Comparison of ENCODE assay signal across 27 mouse cellular contexts in genomic region chr16:57092911-57093605, GRCm38 (mm10). TPM values are rescaled to one million over a fixed set of nuclear protein-coding genes. Genes with fewer than 3 reads are reported as not detected.
DNase-seq lines count a peak whose midpoint lies in the region; ATAC-seq and TF ChIP-seq lines count a peak whose summit lies in the region.
"Had no signal": no experiment of that assay in that cellular context is flagged by ENCODE, and none has a peak within 500 bp of the region (broad histone marks: within the 10 kb centered on the region; RNA-seq: fewer than 3 reads in every experiment).

No protein-coding gene starts in this region.

- no peak overlapping the region for H3K4me2 ChIP-seq in hindbrain, embryonic 16.5 days (ENCODE audit: low read length)
- no peak overlapping the region for H3K4me2 ChIP-seq in hindbrain, embryonic 12.5 days (replicated peaks)
- H3K4me2 ChIP-seq in midbrain, postnatal 0 days (ENCODE audit: low read depth, low read length, poor library complexity, severe bottlenecking), result no peak overlapping the region
- H3K4me2 ChIP-seq in midbrain, embryonic 15.5 days, result no peak overlapping the region
- no peak overlapping the region for H3K4me2 ChIP-seq in intestine, embryonic 16.5 days (ENCODE audit: low read depth, low read length)
- H3K4me2 ChIP-seq: embryonic facial prominence, embryonic 12.5 days; embryonic facial prominence, embryonic 15.5 days; forebrain, embryonic 15.5 days; heart, embryonic 13.5 days; hindbrain, embryonic 13.5 days had no signal

- ATAC-seq in hindbrain, embryonic 16.5 days, result 0 out of 2 replicates have a peak, but pooled peaks have one; percentile 4
- ATAC-seq in hindbrain, embryonic 12.5 days (ENCODE audit: low FRiP score), result no peak
- ATAC-seq in midbrain, postnatal 0 days (ENCODE audit: low FRiP score), result 0 out of 2 replicates have a peak, but pooled peaks have one; percentile 7
- ATAC-seq in midbrain, embryonic 15.5 days (replicated peaks), result no peak
- ATAC-seq in intestine, embryonic 16.5 days, result peak; percentile 96

- no peak overlapping the region for H3K9ac ChIP-seq in hindbrain, embryonic 16.5 days (ENCODE audit: low read depth, low read length)
- H3K9ac ChIP-seq in hindbrain, embryonic 12.5 days, result no peak overlapping the region
- H3K9ac ChIP-seq in midbrain, postnatal 0 days (replicated peaks; ENCODE audit: low read length, poor library complexity, severe bottlenecking), result no peak overlapping the region
- no peak overlapping the region for H3K9ac ChIP-seq in midbrain, embryonic 15.5 days
- no peak overlapping the region for H3K9ac ChIP-seq in intestine, embryonic 16.5 days (ENCODE audit: low read depth, low read length)
- H3K9ac ChIP-seq: embryonic facial prominence, embryonic 12.5 days; embryonic facial prominence, embryonic 15.5 days; forebrain, embryonic 15.5 days; heart, embryonic 13.5 days; hindbrain, embryonic 13.5 days had no signal

- no peak overlapping the region for H3K27ac ChIP-seq in hindbrain, embryonic 16.5 days (ENCODE audit: low read depth, low read length)
- H3K27ac ChIP-seq in hindbrain, embryonic 12.5 days, result no peak overlapping the region
- no peak overlapping the region for H3K27ac ChIP-seq in midbrain, postnatal 0 days (ENCODE audit: low read depth, low read length)
- H3K27ac ChIP-seq in midbrain, embryonic 15.5 days, result no peak overlapping the region
- peak overlapping the region; percentile 79 for H3K27ac ChIP-seq in intestine, embryonic 16.5 days (ENCODE audit: low read length)
- peak overlapping the region; percentile 100 for H3K27ac ChIP-seq in small intestine, adult 2 months (ENCODE audit: insufficient read depth, low read depth, low read length)
- H3K27ac ChIP-seq: embryonic facial prominence, embryonic 12.5 days; embryonic facial prominence, embryonic 15.5 days; forebrain, embryonic 15.5 days; heart, embryonic 13.5 days; hindbrain, embryonic 13.5 days; hindbrain, postnatal 0 days had no signal

- DNase-seq in midbrain, postnatal 0 days (ENCODE audit: low spot score), result no peak
- no peak for DNase-seq in cerebellum, postnatal 36 days
- no peak for DNase-seq in layer of hippocampus, adult 18-20 months (ENCODE audit: low spot score in 2 of 2)
- DNase-seq: cerebellum, adult 11-12 months; gastrocnemius, postnatal 25 days had no signal

- WGBS in hindbrain, embryonic 16.5 days, result 77% methylated on average over 6 of the region's 6 CpGs
- 74% methylated on average over 6 of the region's 6 CpGs for WGBS in hindbrain, embryonic 12.5 days
- 71% methylated on average over 6 of the region's 6 CpGs for WGBS in midbrain, postnatal 0 days
- WGBS in midbrain, embryonic 15.5 days, result 71% methylated on average over 6 of the region's 6 CpGs
- WGBS in intestine, embryonic 16.5 days, result 53% methylated on average over 6 of the region's 6 CpGs
- WGBS in small intestine, adult 2 months, result 30% methylated on average over 6 of the region's 6 CpGs

- no peaks in the 10 kb centered on the region for H3K27me3 ChIP-seq in hindbrain, embryonic 16.5 days (replicated peaks; ENCODE audit: control insufficient read depth, insufficient read depth, low read length)
- no peaks in the 10 kb centered on the region for H3K27me3 ChIP-seq in hindbrain, embryonic 12.5 days
- no peaks in the 10 kb centered on the region for H3K27me3 ChIP-seq in midbrain, postnatal 0 days (ENCODE audit: insufficient read depth, low read length)
- no peaks in the 10 kb centered on the region for H3K27me3 ChIP-seq in midbrain, embryonic 15.5 days (replicated peaks)
- H3K27me3 ChIP-seq in intestine, embryonic 16.5 days (replicated peaks; ENCODE audit: control insufficient read depth, insufficient read depth, low read length), result no peaks in the 10 kb centered on the region
- no peaks in the 10 kb centered on the region for H3K27me3 ChIP-seq in small intestine, adult 2 months (ENCODE audit: control insufficient read depth, insufficient read depth, low read length)
- H3K27me3 ChIP-seq: embryonic facial prominence, embryonic 12.5 days; embryonic facial prominence, embryonic 15.5 days; forebrain, embryonic 15.5 days; heart, embryonic 13.5 days; hindbrain, embryonic 13.5 days had no signal

- no peaks in the 10 kb centered on the region for H3K36me3 ChIP-seq in hindbrain, embryonic 16.5 days (ENCODE audit: control insufficient read depth, insufficient read depth, low read length)
- H3K36me3 ChIP-seq in hindbrain, embryonic 12.5 days, result no peaks in the 10 kb centered on the region
- H3K36me3 ChIP-seq in midbrain, postnatal 0 days (ENCODE audit: insufficient read depth, low read length), result no peaks in the 10 kb centered on the region
- H3K36me3 ChIP-seq in midbrain, embryonic 15.5 days (replicated peaks), result no peaks in the 10 kb centered on the region
- no peaks in the 10 kb centered on the region for H3K36me3 ChIP-seq in intestine, embryonic 16.5 days (ENCODE audit: control insufficient read depth, insufficient read depth, low read length)
- H3K36me3 ChIP-seq in small intestine, adult 2 months (ENCODE audit: control insufficient read depth, insufficient read depth, low read length), result no peaks in the 10 kb centered on the region
- H3K36me3 ChIP-seq: embryonic facial prominence, embryonic 12.5 days; embryonic facial prominence, embryonic 15.5 days; forebrain, embryonic 15.5 days; heart, embryonic 13.5 days; hindbrain, embryonic 13.5 days had no signal

- H3K4me1 ChIP-seq in hindbrain, embryonic 16.5 days (ENCODE audit: control insufficient read depth, insufficient read depth, low read depth, low read length), result no peaks in the 10 kb centered on the region
- H3K4me1 ChIP-seq in hindbrain, embryonic 12.5 days, result no peaks in the 10 kb centered on the region
- no peaks in the 10 kb centered on the region for H3K4me1 ChIP-seq in midbrain, postnatal 0 days (ENCODE audit: insufficient read depth, low read length)
- no peaks in the 10 kb centered on the region for H3K4me1 ChIP-seq in midbrain, embryonic 15.5 days
- H3K4me1 ChIP-seq in intestine, embryonic 16.5 days (ENCODE audit: control insufficient read depth, insufficient read depth, low read length), result 0 out of 2 replicates have a peak, but pooled peaks cover 3% of the 10 kb centered on the region
- peaks cover 7% of the 10 kb centered on the region; the same call in 1 of the 2 replicates for H3K4me1 ChIP-seq in small intestine, adult 2 months (ENCODE audit: control insufficient read depth, insufficient read depth, insufficient read length, low read length)
- H3K4me1 ChIP-seq: embryonic facial prominence, embryonic 12.5 days; embryonic facial prominence, embryonic 15.5 days; forebrain, embryonic 15.5 days; heart, embryonic 13.5 days; hindbrain, embryonic 13.5 days had no signal

- TF ChIP-seq CTCF in midbrain, postnatal 0 days (IDR thresholded peaks at IDR 0.05), result no peak
- TF ChIP-seq CTCF in small intestine, adult 2 months (IDR thresholded peaks at IDR 0.05; ENCODE audit: extremely low read depth, insufficient read length, insufficient replicate concordance, low read depth, low read length), result no peak

- H3K9me3 ChIP-seq in hindbrain, embryonic 16.5 days (ENCODE audit: control insufficient read depth, low read length), result no peaks in the 10 kb centered on the region
- no peaks in the 10 kb centered on the region for H3K9me3 ChIP-seq in hindbrain, embryonic 12.5 days (replicated peaks)
- H3K9me3 ChIP-seq in midbrain, postnatal 0 days (ENCODE audit: low read length), result no peaks in the 10 kb centered on the region
- no peaks in the 10 kb centered on the region for H3K9me3 ChIP-seq in midbrain, embryonic 15.5 days
- no peaks in the 10 kb centered on the region for H3K9me3 ChIP-seq in intestine, embryonic 16.5 days (ENCODE audit: control insufficient read depth, low read length)
- H3K9me3 ChIP-seq: embryonic facial prominence, embryonic 12.5 days; embryonic facial prominence, embryonic 15.5 days; forebrain, embryonic 15.5 days; heart, embryonic 13.5 days; hindbrain, embryonic 13.5 days had no signal

- no peak overlapping the region for H3K4me3 ChIP-seq in hindbrain, embryonic 16.5 days (ENCODE audit: low read length)
- H3K4me3 ChIP-seq in hindbrain, embryonic 12.5 days, result no peak overlapping the region
- no peak overlapping the region for H3K4me3 ChIP-seq in midbrain, postnatal 0 days (ENCODE audit: low read depth, low read length)
- H3K4me3 ChIP-seq in midbrain, embryonic 15.5 days, result no peak overlapping the region
- H3K4me3 ChIP-seq in intestine, embryonic 16.5 days (ENCODE audit: low read length), result no peak overlapping the region
- no peak overlapping the region for H3K4me3 ChIP-seq in small intestine, adult 2 months (ENCODE audit: low read depth, low read length)
- H3K4me3 ChIP-seq: embryonic facial prominence, embryonic 12.5 days; embryonic facial prominence, embryonic 15.5 days; forebrain, embryonic 15.5 days; heart, embryonic 13.5 days; hindbrain, embryonic 13.5 days had no signal

- TF ChIP-seq POLR2A in small intestine, adult 2 months (IDR thresholded peaks at IDR 0.05; ENCODE audit: low read depth, low read length), result no peak

RNA-seq across cellular contexts. Expression of gene Tmem45a2, which starts 21.9 kb away (rescaled TPM):
- polyA plus RNA-seq in hindbrain, embryonic 16.5 days (2015; fragmentation: Nextera tagmentation; extraction: Ambion mirVana), result 0.06 and 0.24 TPM in 2 replicates
- polyA plus RNA-seq in hindbrain, embryonic 12.5 days (2016; fragmentation: Nextera tagmentation; extraction: Ambion mirVana), result 0.14 TPM in 1 of 2 replicates, not detected in the other
- total RNA-seq in midbrain, postnatal 0 days (2014; rRNA removed), result 0.66 TPM in 1 of 2 replicates, not detected in the other
- 0.20 and 0.35 TPM in 2 replicates for polyA plus RNA-seq in midbrain, postnatal 0 days (2015; fragmentation: Nextera tagmentation; extraction: Ambion mirVana)
- not detected in 2 replicates for polyA plus RNA-seq in midbrain, embryonic 15.5 days (2015; fragmentation: Nextera tagmentation; extraction: Ambion mirVana)
- 0.05 and 0.20 TPM in 2 replicates for polyA plus RNA-seq in intestine, embryonic 16.5 days (2015; fragmentation: Nextera tagmentation; extraction: Ambion mirVana)
- 0.08 TPM in 1 of 2 replicates, not detected in the other for polyA plus RNA-seq in small intestine, adult 2 months (2012; rRNA removed)
- total RNA-seq in layer of hippocampus, adult 18-20 months (2021), result not detected
- total RNA-seq: adrenal gland, adult 2 months; common myeloid progenitor, adult 5-6 weeks; gastrocnemius, adult 8-10 months; gastrocnemius, postnatal 25 days; heart, adult 18-20 months; heart, postnatal 25 days; MEL had no signal
- polyA plus RNA-seq: adrenal gland, adult 2 months; C2C12; CD4-positive, CD25-positive, alpha-beta regulatory T cell, adult 4 months; forebrain, embryonic 15.5 days; gonadal fat pad, adult 2 months; heart, embryonic 16.5 days; inflammation-experienced regulatory T-cells, adult 6 months had no signal

RNA-seq across cellular contexts. Expression of gene Tomm70a, which starts 28.4 kb away (rescaled TPM):
- 56.5 and 62.5 TPM in 2 replicates for polyA plus RNA-seq in hindbrain, embryonic 16.5 days (2015; fragmentation: Nextera tagmentation; extraction: Ambion mirVana)
- 63.9 and 64.9 TPM in 2 replicates for polyA plus RNA-seq in hindbrain, embryonic 12.5 days (2016; fragmentation: Nextera tagmentation; extraction: Ambion mirVana)
- 107 and 121 TPM in 2 replicates for total RNA-seq in midbrain, postnatal 0 days (2014; rRNA removed)
- 60.0 and 66.5 TPM in 2 replicates for polyA plus RNA-seq in midbrain, postnatal 0 days (2015; fragmentation: Nextera tagmentation; extraction: Ambion mirVana)
- polyA plus RNA-seq in midbrain, embryonic 15.5 days (2015; fragmentation: Nextera tagmentation; extraction: Ambion mirVana), result 62.6 and 65.1 TPM in 2 replicates
- 39.2 and 41.7 TPM in 2 replicates for polyA plus RNA-seq in intestine, embryonic 16.5 days (2015; fragmentation: Nextera tagmentation; extraction: Ambion mirVana)
- polyA plus RNA-seq in small intestine, adult 2 months (2012; rRNA removed), result 8.5 and 9.0 TPM in 2 replicates
- 10 to 100 TPM; 95.9 to 98.4 TPM for total RNA-seq in layer of hippocampus, adult 18-20 months (2021)

Comparison
In these comparisons a context has a peak if more than half of its experiments do, and no peak if none do; other contexts are left out.
1. ATAC-seq: peak in hindbrain, embryonic 16.5 days (single experiment), midbrain, postnatal 0 days (single experiment) and intestine, embryonic 16.5 days (single experiment); none in hindbrain, embryonic 12.5 days (single experiment) and midbrain, embryonic 15.5 days (single experiment).
2. H3K27ac ChIP-seq: peak in intestine, embryonic 16.5 days (single experiment) and small intestine, adult 2 months (single experiment); none in hindbrain, embryonic 16.5 days (single experiment), hindbrain, embryonic 12.5 days (single experiment), midbrain, postnatal 0 days (single experiment) and midbrain, embryonic 15.5 days (single experiment).